Comparison of ENCODE assay signal across 18 mouse cellular contexts in genomic region chr7:72004311-72004710, GRCm38 (mm10).
"Had no signal": no experiment of that assay in that cellular context is flagged by ENCODE, and none has a peak within 500 bp of the region (broad histone marks: within the 10 kb centered on the region; RNA-seq: fewer than 3 reads in every experiment).

No protein-coding gene starts in this region.

- H3K4me2 ChIP-seq: lung, embryonic 15.5 days; midbrain, embryonic 12.5 days; neural tube, embryonic 12.5 days; stomach, embryonic 15.5 days had no signal

- H3K4me1 ChIP-seq: lung, embryonic 15.5 days; midbrain, embryonic 10.5 days; neural tube, embryonic 12.5 days; stomach, embryonic 15.5 days had no signal

- H3K36me3 ChIP-seq: lung, embryonic 15.5 days; midbrain, embryonic 10.5 days; midbrain, embryonic 12.5 days; neural tube, embryonic 12.5 days; stomach, embryonic 15.5 days had no signal

- H3K27ac ChIP-seq: lung, embryonic 15.5 days; macrophage; midbrain, embryonic 10.5 days; midbrain, embryonic 12.5 days; neural tube, embryonic 12.5 days; stomach, embryonic 15.5 days; stomach, postnatal 0 days had no signal

- DNase-seq: liver, postnatal 0 days; lung, adult 2 months; lung, postnatal 14 days; lung, postnatal 36 days; midbrain, embryonic 14.5 days; right cerebral cortex, postnatal 14 days; thymus, adult 2 months; thymus, postnatal 25 days; thymus, postnatal 4 days had no signal

- H3K9me3 ChIP-seq: lung, embryonic 15.5 days; midbrain, embryonic 10.5 days; midbrain, embryonic 12.5 days; neural tube, embryonic 12.5 days; stomach, embryonic 15.5 days had no signal

- ATAC-seq: liver, postnatal 0 days; lung, postnatal 0 days; midbrain, embryonic 16.5 days had no signal

- H3K9ac ChIP-seq: liver, postnatal 0 days; lung, embryonic 15.5 days; midbrain, embryonic 12.5 days; neural tube, embryonic 12.5 days; stomach, embryonic 15.5 days had no signal

- H3K27me3 ChIP-seq: lung, embryonic 15.5 days; midbrain, embryonic 12.5 days; neural tube, embryonic 12.5 days; stomach, embryonic 15.5 days had no signal

- H3K4me3 ChIP-seq: lung, embryonic 15.5 days; midbrain, embryonic 10.5 days; midbrain, embryonic 12.5 days; neural tube, embryonic 12.5 days; stomach, embryonic 15.5 days had no signal
